Mouse (Mus musculus) cerebellum, adult 11-12 months (tissue): ENCODE measurements around the gene Gm20538.

Experiments
- DNase-seq: peaks from one replicate; pipeline ENCODE4 v3.0.0; 2022

The Gm20538 gene

GRCm38 (mm10) chr19:44552731-44553130 is at the start of gene Gm20538:
Gm20538 (minus strand) TSS chr19:44552831.
- no peak for DNase-seq

- DNase-seq: no peak
Measured at GRCm38 (mm10) chr19:44594180-44594579, 41.5 kb upstream of the Gm20538 start.

- no peak for DNase-seq
Measured at GRCm38 (mm10) chr19:44591638-44592037, 39.0 kb upstream of the Gm20538 start.

GRCm38 (mm10) chr19:44590992-44591391 is 38.4 kb upstream of the Gm20538 start:
- DNase-seq: no peak

- no peak for DNase-seq
Measured at GRCm38 (mm10) chr19:44589591-44590223, 37.1 kb upstream of the Gm20538 start.

GRCm38 (mm10) chr19:44588036-44588435 is 35.4 kb upstream of the Gm20538 start:
- DNase-seq: no peak

- DNase-seq: peak; percentile 75
Measured at GRCm38 (mm10) chr19:44582638-44583309, 30.1 kb upstream of the Gm20538 start.

GRCm38 (mm10) chr19:44582103-44582502 is 29.5 kb upstream of the Gm20538 start:
- no peak for DNase-seq

GRCm38 (mm10) chr19:44578038-44578437 is 25.4 kb upstream of the Gm20538 start:
- no peak for DNase-seq

- DNase-seq: no peak
Measured at GRCm38 (mm10) chr19:44576275-44576674, 23.6 kb upstream of the Gm20538 start.

- DNase-seq: no peak
Measured at GRCm38 (mm10) chr19:44567763-44568162, 15.1 kb upstream of the Gm20538 start.

- DNase-seq: no peak
Measured at GRCm38 (mm10) chr19:44564006-44564405, 11.4 kb upstream of the Gm20538 start.

GRCm38 (mm10) chr19:44562652-44563206 is 10.1 kb upstream of the Gm20538 start, which contains the start of gene Hif1an:
Hif1an (plus strand) TSS chr19:44562850.
- peak; percentile 94 for DNase-seq

- DNase-seq: peak; percentile 94
Measured at GRCm38 (mm10) chr19:44554861-44555590, 2.4 kb upstream of the Gm20538 start, which contains the start of gene Ndufb8. Ndufb8 (minus strand) TSS chr19:44555440.

- no peak for DNase-seq
Measured at GRCm38 (mm10) chr19:44554490-44554860, 1.8 kb upstream of the Gm20538 start.

- DNase-seq: no peak
Measured at GRCm38 (mm10) chr19:44553286-44553685, 655 bp upstream of the Gm20538 start.

- peak; percentile 44 for DNase-seq
Measured at GRCm38 (mm10) chr19:44545321-44546041, 7.2 kb downstream of the Gm20538 start, which contains the start of gene Sec31b. Sec31b (minus strand) TSS chr19:44545864.

- DNase-seq: no peak
Measured at GRCm38 (mm10) chr19:44544775-44545174, 7.9 kb downstream of the Gm20538 start.

- DNase-seq: no peak
Measured at GRCm38 (mm10) chr19:44544372-44544771, 8.3 kb downstream of the Gm20538 start.

GRCm38 (mm10) chr19:44542694-44543178 is 9.9 kb downstream of the Gm20538 start:
- no peak for DNase-seq

GRCm38 (mm10) chr19:44537416-44537815 is 15.2 kb downstream of the Gm20538 start:
- no peak for DNase-seq

- DNase-seq: no peak
Measured at GRCm38 (mm10) chr19:44535376-44535775, 17.3 kb downstream of the Gm20538 start.
